In the genomic region with DNA sequence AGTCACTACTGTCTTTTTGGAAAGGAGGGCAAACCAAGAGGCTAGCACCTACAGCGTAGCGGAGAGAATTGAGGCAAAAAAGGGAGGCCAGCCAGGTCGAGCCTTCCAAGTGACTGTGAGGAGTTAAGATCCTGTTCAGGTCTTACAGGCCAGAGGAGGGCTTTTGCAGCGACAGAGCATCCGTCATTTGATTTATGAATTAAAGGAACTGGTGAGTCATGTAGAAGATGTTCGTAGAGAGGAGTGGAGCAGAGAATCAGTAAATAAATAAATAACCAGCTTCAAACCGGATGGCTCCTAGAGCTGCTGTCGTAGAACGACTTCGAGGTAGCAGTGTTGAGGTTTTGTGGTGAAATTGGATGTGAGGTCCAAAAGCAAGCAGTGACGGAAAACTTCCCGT, we compare ENCODE assay signal across 8 mouse cellular contexts. TPM values are rescaled to one million over a fixed set of nuclear protein-coding genes. Genes with fewer than 3 reads are reported as not detected.
DNase-seq lines count a peak whose midpoint lies in the region; ATAC-seq and TF ChIP-seq lines count a peak whose summit lies in the region.

No protein-coding gene starts in this region.

- DNase-seq in thymus, adult 2 months: no peak
- no peak for DNase-seq in thymus, adult 18-20 months
- DNase-seq in cerebellum, postnatal 14 days: peak; percentile 13 to 19
- no peak for DNase-seq in hindbrain, embryonic 11.5 days (ENCODE audit: low spot score)
- peak; percentile 2 for DNase-seq in liver, embryonic 13.5 days
- no peak for DNase-seq in spleen, postnatal 14 days (ENCODE audit: low spot score in 2 of 2)
- DNase-seq in left cerebral cortex, adult 9 months (ENCODE audit: low spot score in 2 of 2): no peak

- peak overlapping the region; percentile 40; the same call in 1 of the 2 replicates for H3K27ac ChIP-seq in thymus, adult 2 months (ENCODE audit: control insufficient read depth, insufficient read depth, low read length)
- no peak overlapping the region for H3K27ac ChIP-seq in hindbrain, embryonic 11.5 days (ENCODE audit: low read depth, low read length)
- peak overlapping the region; percentile 85 for H3K27ac ChIP-seq in liver, embryonic 13.5 days
- no peak overlapping the region for H3K27ac ChIP-seq in small intestine, adult 2 months (ENCODE audit: insufficient read depth, low read depth, low read length)

- H3K9me3 ChIP-seq in hindbrain, embryonic 11.5 days (ENCODE audit: control insufficient read depth, low read length): no peaks in the 10 kb centered on the region
- no peaks in the 10 kb centered on the region for H3K9me3 ChIP-seq in liver, embryonic 13.5 days (replicated peaks)

- WGBS in thymus, adult 2 months: 2% methylated on average over 12 of the region's 12 CpGs
- WGBS in hindbrain, embryonic 11.5 days: 59% methylated on average over 12 of the region's 12 CpGs
- WGBS in liver, embryonic 13.5 days (ENCODE audit: insufficient replicate concordance): 14% methylated on average over 12 of the region's 12 CpGs
- WGBS in small intestine, adult 2 months: 23% methylated on average over 12 of the region's 12 CpGs

- peaks cover 11% of the 10 kb centered on the region for H3K4me1 ChIP-seq in thymus, adult 2 months (replicated peaks; ENCODE audit: control insufficient read depth, insufficient read depth, low read length)
- H3K4me1 ChIP-seq in hindbrain, embryonic 11.5 days (replicated peaks; ENCODE audit: control insufficient read depth, insufficient read depth, low read length): 0 out of 2 replicates have a peak, but pooled peaks cover 5% of the 10 kb centered on the region
- peaks cover 32% of the 10 kb centered on the region for H3K4me1 ChIP-seq in liver, embryonic 13.5 days (replicated peaks)
- H3K4me1 ChIP-seq in small intestine, adult 2 months (ENCODE audit: control insufficient read depth, insufficient read depth, insufficient read length, low read length): peaks cover 2% of the 10 kb centered on the region; the same call in 1 of the 2 replicates

- no peaks in the 10 kb centered on the region for H3K27me3 ChIP-seq in thymus, adult 2 months (ENCODE audit: control insufficient read depth, insufficient read depth, low read length)
- no peaks in the 10 kb centered on the region for H3K27me3 ChIP-seq in hindbrain, embryonic 11.5 days (ENCODE audit: control insufficient read depth, insufficient read depth, low read length)
- no peaks in the 10 kb centered on the region for H3K27me3 ChIP-seq in liver, embryonic 13.5 days
- no peaks in the 10 kb centered on the region for H3K27me3 ChIP-seq in small intestine, adult 2 months (ENCODE audit: control insufficient read depth, insufficient read depth, low read length)

- no peak for TF ChIP-seq CTCF in thymus, adult 2 months (IDR thresholded peaks at IDR 0.05; ENCODE audit: borderline replicate concordance, control insufficient read depth, extremely low read depth, insufficient read depth, low read length, poor library complexity)
- no peak for TF ChIP-seq CTCF in small intestine, adult 2 months (IDR thresholded peaks at IDR 0.05; ENCODE audit: extremely low read depth, insufficient read length, insufficient replicate concordance, low read depth, low read length)

- peak overlapping the region; percentile 60 for H3K4me3 ChIP-seq in thymus, adult 2 months (ENCODE audit: control insufficient read depth, insufficient read depth, low read length)
- peak overlapping the region; percentile 81 for H3K4me3 ChIP-seq in hindbrain, embryonic 11.5 days (ENCODE audit: low read depth, low read length)
- H3K4me3 ChIP-seq in liver, embryonic 13.5 days (replicated peaks): peak overlapping the region; percentile 92
- H3K4me3 ChIP-seq in small intestine, adult 2 months (ENCODE audit: low read depth, low read length): peak overlapping the region; percentile 74

- no peak for ATAC-seq in hindbrain, embryonic 11.5 days (ENCODE audit: low FRiP score)
- no peak for ATAC-seq in liver, embryonic 13.5 days (ENCODE audit: low read depth)

- H3K4me2 ChIP-seq in hindbrain, embryonic 11.5 days (replicated peaks; ENCODE audit: low read depth, low read length): peak overlapping the region; percentile 85
- peak overlapping the region; percentile 90 for H3K4me2 ChIP-seq in liver, embryonic 13.5 days

- H3K9ac ChIP-seq in hindbrain, embryonic 11.5 days (ENCODE audit: low read depth, low read length): peak overlapping the region; percentile 80
- H3K9ac ChIP-seq in liver, embryonic 13.5 days: peak overlapping the region; percentile 93

- H3K36me3 ChIP-seq in thymus, adult 2 months (ENCODE audit: control insufficient read depth, insufficient read depth, low read length): peaks cover 26% of the 10 kb centered on the region
- H3K36me3 ChIP-seq in hindbrain, embryonic 11.5 days (ENCODE audit: control insufficient read depth, insufficient read depth, low read length): 0 out of 2 replicates have a peak, but pooled peaks cover 2% of the 10 kb centered on the region
- H3K36me3 ChIP-seq in liver, embryonic 13.5 days: peaks cover 37% of the 10 kb centered on the region
- peaks cover 17% of the 10 kb centered on the region for H3K36me3 ChIP-seq in small intestine, adult 2 months (ENCODE audit: control insufficient read depth, insufficient read depth, low read length)

- TF ChIP-seq POLR2A in thymus, adult 2 months (IDR thresholded peaks at IDR 0.05; ENCODE audit: control insufficient read depth, extremely low read depth, insufficient read depth, low read length, poor library complexity): no peak
- TF ChIP-seq POLR2A in small intestine, adult 2 months (IDR thresholded peaks at IDR 0.05; ENCODE audit: low read depth, low read length): no peak

RNA-seq across cellular contexts. Expression of gene Cage1, which starts 0.9 kb away (rescaled TPM):
- polyA plus RNA-seq in thymus, adult 2 months (2012; rRNA removed): 0.08 and 0.16 TPM in 2 replicates
- polyA plus RNA-seq in hindbrain, embryonic 11.5 days (2014; fragmentation: Nextera tagmentation; extraction: Ambion mirVana): 1.0 and 1.1 TPM in 2 replicates
- polyA plus RNA-seq in liver, embryonic 13.5 days (2015; fragmentation: Nextera tagmentation; extraction: Ambion mirVana): 0.50 and 0.60 TPM in 2 replicates
- polyA plus RNA-seq in small intestine, adult 2 months (2012; rRNA removed): 0.04 TPM in 1 of 2 replicates, not detected in the other

RNA-seq across cellular contexts. Expression of gene Riok1, which starts 1.0 kb away (rescaled TPM):
- polyA plus RNA-seq in thymus, adult 2 months (2012; rRNA removed): 42.0 and 42.3 TPM in 2 replicates
- 48.1 and 51.5 TPM in 2 replicates for polyA plus RNA-seq in hindbrain, embryonic 11.5 days (2014; fragmentation: Nextera tagmentation; extraction: Ambion mirVana)
- polyA plus RNA-seq in liver, embryonic 13.5 days (2015; fragmentation: Nextera tagmentation; extraction: Ambion mirVana): 26.2 and 30.0 TPM in 2 replicates
- 3.0 and 7.3 TPM in 2 replicates for polyA plus RNA-seq in small intestine, adult 2 months (2012; rRNA removed)

RNA-seq across cellular contexts. Expression of gene Ssr1, which starts 43.8 kb away (rescaled TPM):
- 6.6 and 7.2 TPM in 2 replicates for polyA plus RNA-seq in thymus, adult 2 months (2012; rRNA removed)
- 91.2 and 110 TPM in 2 replicates for polyA plus RNA-seq in hindbrain, embryonic 11.5 days (2014; fragmentation: Nextera tagmentation; extraction: Ambion mirVana)
- polyA plus RNA-seq in liver, embryonic 13.5 days (2015; fragmentation: Nextera tagmentation; extraction: Ambion mirVana): 93.6 and 119 TPM in 2 replicates
- polyA plus RNA-seq in small intestine, adult 2 months (2012; rRNA removed): 1.8 and 3.0 TPM in 2 replicates

Comparison
In these comparisons a context has a peak if more than half of its experiments do, and no peak if none do; other contexts are left out.
1. DNase-seq: peak in cerebellum, postnatal 14 days (2 of 2) and liver, embryonic 13.5 days (single experiment); none in thymus, adult 2 months (single experiment), thymus, adult 18-20 months (0 of 2), hindbrain, embryonic 11.5 days (single experiment), spleen, postnatal 14 days (0 of 2) and left cerebral cortex, adult 9 months (0 of 2).
2. H3K27ac ChIP-seq: peak in thymus, adult 2 months (single experiment) and liver, embryonic 13.5 days (single experiment); none in hindbrain, embryonic 11.5 days (single experiment) and small intestine, adult 2 months (single experiment).
3. RNA of gene Ssr1, which starts 43.8 kb away (polyA plus RNA-seq): 93.6 to 119 TPM in liver, embryonic 13.5 days and 91.2 to 110 TPM in hindbrain, embryonic 11.5 days; 6.6 to 7.2 TPM in thymus, adult 2 months and 1.8 to 3.0 TPM in small intestine, adult 2 months; every median in the first group is over 10 times any median in the second.
4. Peak in every context shown above with its lines, with median percentiles within 50 percentile points of each other: H3K4me3 ChIP-seq.